Mouse (Mus musculus) cortical plate, adult 2 months (tissue): Measurements from ENCODE around the gene Tent5a. TPM values are rescaled to one million over a fixed set of nuclear protein-coding genes. Genes with fewer than 3 reads are reported as not detected.

Experiments used
- H3K27ac ChIP-seq: fragments of 200-500 bp; 2 replicates; pipeline ENCODE4 v1.5.1; 2012; ENCODE audit warnings: low read length, control low read depth, inconsistent platforms; ENCODE audit not compliant: insufficient read depth
- H3K4me1 ChIP-seq: fragments of 200-500 bp; 2 replicates; pipeline ENCODE4 v1.6.1; 2011; ENCODE audit warnings: low read length; ENCODE audit not compliant: control insufficient read depth, insufficient read depth
- H3K4me3 ChIP-seq: fragments of 200-500 bp; 2 replicates; pipeline ENCODE4 v1.5.1; 2011; ENCODE audit warnings: mild to moderate bottlenecking, low read length, control low read depth; ENCODE audit not compliant: insufficient read depth
- CTCF ChIP-seq: fragments of 200-500 bp; IDR thresholded peaks from 2 replicates; pipeline ENCODE4 v1.5.1; 2011; ENCODE audit warnings: mild to moderate bottlenecking, control low read depth, low read length; ENCODE audit not compliant: insufficient read depth; ENCODE audit errors: extremely low read depth
- POLR2A ChIP-seq: fragments of 200-500 bp; IDR thresholded peaks from 2 replicates; pipeline ENCODE4 v1.6.1; 2011; ENCODE audit warnings: mild to moderate bottlenecking, low read length, control low read depth; ENCODE audit not compliant: insufficient read depth; ENCODE audit errors: extremely low read depth
- polyA plus RNA-seq: library from polyadenylated mRNA; depleted of rRNA; stranded (reverse); fragments of >200 nt; gene quantifications from 2 replicates; pipeline ENCODE4 v1.2.3, GENCODE M21; 2012; rRNA removed

The Tent5a gene
- polyA plus RNA-seq, 1 experiment, result 2.0 TPM

- Histone ChIP-seq H3K4me1 (no peaks in the 10 kb centered on the region), H3K27ac (no peak within 1 kb of the TSS), H3K4me3 (no peak within 1 kb of the TSS)
- TF ChIP-seq POLR2A, result no peak
- TF ChIP-seq CTCF, result no peak
Observed at GRCm38 (mm10) chr9:85312473-85312872, 14.7 kb downstream of the Tent5a start, which contains the start of gene Gm11114. Gene Gm11114, plus strand, starts transcription at chr9:85312773.

GRCm38 (mm10) chr9:85303378-85303777 lies 23.8 kb downstream of the Tent5a start:
- H3K4me1 ChIP-seq, result no peaks in the 10 kb centered on the region
- H3K27ac ChIP-seq, result no peak overlapping the region
- H3K4me3 ChIP-seq, result no peak overlapping the region
- TF ChIP-seq POLR2A (no peak), CTCF (no peak)

GRCm38 (mm10) chr9:85302849-85303248 lies 24.3 kb downstream of the Tent5a start:
- TF ChIP-seq POLR2A (no peak), CTCF (no peak)
- no peaks in the 10 kb centered on the region for H3K4me1 ChIP-seq
- no peak overlapping the region for H3K4me3 ChIP-seq
- H3K27ac ChIP-seq, result no peak overlapping the region

- no peaks in the 10 kb centered on the region for H3K4me1 ChIP-seq
- TF ChIP-seq CTCF, result no peak
- TF ChIP-seq POLR2A, result no peak
- no peak overlapping the region for H3K27ac ChIP-seq
- no peak overlapping the region for H3K4me3 ChIP-seq
Observed at GRCm38 (mm10) chr9:85274114-85274513, 53.0 kb downstream of the Tent5a start.

Other genes with a start within 250 kb of the Tent5a start
- not detected in 2 replicates for gene Gm11114, start 14.6 kb downstream of the Tent5a start, polyA plus RNA-seq